Mouse (Mus musculus): ENCODE measurements around the gene Lrrc4b. TPM values are rescaled to one million over a fixed set of nuclear protein-coding genes. Genes with fewer than 3 reads are reported as not detected.

Gene Lrrc4b
- total RNA-seq, 1 experiment from 2014 or later: not detected

GRCm38 (mm10) chr7:44433371-44433770 lies 4.6 kb downstream of the Lrrc4b start:
- ATAC-seq (ENCODE audit: extremely low read depth, insufficient number of reproducible peaks, low FRiP score, poor library complexity, severe bottlenecking): no peak

- no peak for ATAC-seq (ENCODE audit: extremely low read depth, insufficient number of reproducible peaks, low FRiP score, poor library complexity, severe bottlenecking)
Measured at GRCm38 (mm10) chr7:44434089-44434488, 5.3 kb downstream of the Lrrc4b start.

- no peak for ATAC-seq (ENCODE audit: extremely low read depth, insufficient number of reproducible peaks, low FRiP score, poor library complexity, severe bottlenecking)
Measured at GRCm38 (mm10) chr7:44435796-44436195, 7.0 kb downstream of the Lrrc4b start.

- no peak for ATAC-seq (ENCODE audit: extremely low read depth, insufficient number of reproducible peaks, low FRiP score, poor library complexity, severe bottlenecking)
Measured at GRCm38 (mm10) chr7:44436267-44436666, 7.4 kb downstream of the Lrrc4b start.

GRCm38 (mm10) chr7:44437188-44437587 lies 8.4 kb downstream of the Lrrc4b start:
- ATAC-seq (ENCODE audit: extremely low read depth, insufficient number of reproducible peaks, low FRiP score, poor library complexity, severe bottlenecking): no peak

GRCm38 (mm10) chr7:44437933-44438332 lies 9.1 kb downstream of the Lrrc4b start:
- no peak for ATAC-seq (ENCODE audit: extremely low read depth, insufficient number of reproducible peaks, low FRiP score, poor library complexity, severe bottlenecking)

DNA sequence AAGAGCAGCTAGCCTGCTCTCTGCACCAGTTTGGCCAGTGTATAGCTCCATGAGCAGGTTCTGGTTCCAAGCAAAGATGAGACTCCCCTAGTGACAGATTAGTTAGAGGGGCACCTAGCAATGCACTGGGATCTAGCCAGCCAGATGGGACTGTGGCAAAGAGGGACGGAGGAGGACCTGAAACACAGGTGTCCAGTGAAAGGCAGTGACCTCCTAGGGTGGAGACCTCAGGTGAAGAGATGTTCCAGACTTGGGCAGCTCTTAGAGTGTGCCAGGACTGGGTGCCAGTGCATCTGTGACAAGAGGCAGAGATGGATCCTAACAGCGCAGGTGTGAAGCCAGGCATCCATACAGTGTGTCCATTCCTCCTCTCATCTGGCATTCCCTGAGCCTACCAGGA lies 10.9 kb downstream of the Lrrc4b start:
- no peak for ATAC-seq (ENCODE audit: extremely low read depth, insufficient number of reproducible peaks, low FRiP score, poor library complexity, severe bottlenecking)

DNA sequence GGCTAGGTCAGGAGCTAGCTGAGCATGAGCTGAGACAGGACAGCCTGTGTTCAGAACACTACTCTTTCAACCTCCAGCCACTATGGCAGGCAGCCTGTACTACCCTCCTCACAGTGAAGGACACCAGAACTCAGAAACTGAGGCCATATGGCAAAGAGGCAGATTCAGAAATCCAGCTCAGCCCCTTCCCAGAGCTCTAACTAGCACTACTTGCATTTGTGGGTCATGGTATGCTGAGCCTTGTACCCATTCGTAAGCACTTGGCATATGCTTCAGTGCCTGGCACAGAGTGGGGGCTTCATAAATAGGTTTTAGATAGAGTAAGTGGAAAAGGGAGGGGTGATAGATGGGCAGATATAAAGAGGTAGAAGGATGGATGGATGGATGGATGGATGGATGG lies 11.7 kb downstream of the Lrrc4b start:
- ATAC-seq (ENCODE audit: extremely low read depth, insufficient number of reproducible peaks, low FRiP score, poor library complexity, severe bottlenecking): no peak

- ATAC-seq (ENCODE audit: extremely low read depth, insufficient number of reproducible peaks, low FRiP score, poor library complexity, severe bottlenecking): no peak
Measured at GRCm38 (mm10) chr7:44441180-44441579, 12.4 kb downstream of the Lrrc4b start.

DNA sequence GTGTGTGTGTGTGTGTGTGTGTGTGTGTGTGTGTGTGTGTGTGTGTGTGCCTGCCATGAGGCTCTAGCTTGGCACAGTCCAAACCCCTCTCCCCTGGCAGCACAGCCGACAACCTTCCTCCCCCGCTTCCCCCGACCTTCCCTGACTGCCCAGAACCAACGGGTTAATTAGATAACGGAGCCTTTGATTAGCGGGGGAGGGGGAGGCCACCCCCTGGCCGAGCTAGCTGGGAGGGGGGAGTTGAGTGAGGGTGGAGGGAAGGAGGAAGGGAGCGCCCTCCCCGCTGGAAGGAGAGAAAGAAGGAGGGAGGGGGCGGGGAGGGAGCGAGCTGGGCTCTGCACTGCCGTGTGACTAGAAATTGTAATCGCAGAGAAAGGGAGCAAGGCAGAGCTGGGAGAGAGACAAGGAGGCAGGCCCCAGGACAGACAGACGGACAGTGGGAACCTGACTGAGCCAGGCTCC lies 12.9 kb downstream of the Lrrc4b start:
- no peak for ATAC-seq (ENCODE audit: extremely low read depth, insufficient number of reproducible peaks, low FRiP score, poor library complexity, severe bottlenecking)

DNA sequence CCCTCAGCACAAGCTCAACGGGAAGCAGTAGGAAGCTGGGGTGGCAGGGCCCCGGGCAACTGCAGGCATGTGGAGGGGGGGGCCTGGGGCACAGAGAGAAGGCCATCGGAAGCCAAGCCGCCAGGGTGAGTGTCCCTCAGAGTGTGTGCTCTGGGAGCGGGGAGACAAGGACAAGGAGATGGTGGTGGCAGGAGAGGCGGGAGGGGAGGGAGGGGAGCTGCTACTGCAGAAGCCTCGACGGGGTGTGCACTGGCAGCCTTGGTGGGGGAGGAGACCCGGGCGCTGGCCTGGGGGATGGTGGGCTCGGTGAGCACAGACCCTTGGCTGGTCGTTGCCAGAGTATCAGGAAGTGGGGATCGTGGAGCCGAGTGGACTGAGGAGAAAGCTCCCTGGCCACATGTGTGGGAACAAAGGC lies 13.6 kb downstream of the Lrrc4b start:
- no peak for ATAC-seq (ENCODE audit: extremely low read depth, insufficient number of reproducible peaks, low FRiP score, poor library complexity, severe bottlenecking)

DNA sequence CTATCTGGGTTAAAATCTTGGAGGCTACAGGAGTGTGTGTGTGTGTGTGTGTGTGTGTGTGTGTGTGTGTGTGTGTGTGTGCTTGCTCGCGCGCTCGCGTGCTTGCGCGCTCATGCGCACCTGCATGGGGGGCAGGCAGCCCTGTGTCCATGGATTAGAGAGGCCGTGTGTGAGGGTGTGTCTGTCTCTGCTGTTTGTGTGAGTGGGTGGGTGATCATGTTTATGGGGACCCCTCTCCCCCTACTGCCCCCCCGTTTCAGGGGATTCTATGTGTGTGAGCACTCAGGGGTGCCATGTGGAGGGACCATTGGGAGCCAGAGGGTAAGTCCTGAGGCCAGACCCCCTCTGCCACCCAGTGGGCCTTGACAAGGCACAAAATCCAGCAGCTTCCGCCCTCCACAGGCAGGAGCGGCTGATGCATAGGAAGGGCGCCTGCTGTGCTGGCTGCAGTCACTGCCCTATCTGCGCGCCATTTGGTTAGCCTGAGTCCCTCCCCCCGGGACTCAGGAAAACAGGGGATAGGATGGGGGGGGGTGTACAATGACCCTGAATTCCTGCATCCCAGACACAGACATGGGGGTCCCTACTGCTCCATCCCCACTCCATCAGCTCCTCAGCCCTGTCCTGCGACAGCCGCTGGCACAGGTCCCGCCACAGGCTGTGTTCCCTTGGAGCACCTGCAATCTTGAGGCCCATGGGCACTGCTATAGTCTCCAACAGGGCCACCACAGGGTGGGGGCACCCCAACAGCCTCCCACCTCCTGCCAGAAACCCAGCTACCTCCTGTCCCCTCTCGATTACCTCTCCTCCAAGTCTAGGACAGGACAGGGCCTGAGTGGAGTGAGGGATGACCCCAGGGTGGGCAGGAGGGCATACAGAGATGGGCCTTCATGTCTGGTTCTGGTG lies 14.7 kb downstream of the Lrrc4b start:
- no peak for ATAC-seq (ENCODE audit: extremely low read depth, insufficient number of reproducible peaks, low FRiP score, poor library complexity, severe bottlenecking)

DNA sequence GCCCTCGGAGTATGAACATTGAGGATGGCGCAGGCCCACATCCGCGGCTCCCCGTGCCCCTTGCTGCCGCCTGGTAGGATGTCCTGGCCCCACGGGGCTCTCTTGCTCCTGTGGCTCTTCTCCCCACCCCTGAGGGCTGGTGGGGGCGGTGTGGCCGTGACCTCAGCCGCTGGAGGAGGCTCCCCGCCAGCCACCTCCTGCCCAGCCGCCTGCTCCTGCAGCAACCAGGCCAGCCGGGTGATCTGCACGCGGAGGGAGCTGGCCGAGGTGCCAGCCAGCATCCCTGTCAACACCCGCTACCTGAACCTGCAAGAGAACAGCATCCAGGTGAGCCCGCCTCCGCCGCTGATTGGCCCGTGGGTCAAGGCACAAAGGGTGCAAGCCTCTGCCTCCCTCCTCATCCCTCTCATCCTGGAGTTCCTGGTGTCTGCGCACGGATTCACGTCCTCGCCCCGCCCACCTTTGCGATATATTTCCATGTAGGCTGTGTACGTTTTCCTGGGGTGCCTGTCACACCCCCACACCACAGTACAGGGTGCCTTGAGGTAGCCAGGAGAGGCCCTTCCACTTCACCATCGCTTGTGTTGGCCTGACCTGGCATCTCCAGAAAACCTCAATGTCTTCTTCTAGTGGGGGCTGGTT lies 16.2 kb downstream of the Lrrc4b start:
- no peak for ATAC-seq (ENCODE audit: extremely low read depth, insufficient number of reproducible peaks, low FRiP score, poor library complexity, severe bottlenecking)

DNA sequence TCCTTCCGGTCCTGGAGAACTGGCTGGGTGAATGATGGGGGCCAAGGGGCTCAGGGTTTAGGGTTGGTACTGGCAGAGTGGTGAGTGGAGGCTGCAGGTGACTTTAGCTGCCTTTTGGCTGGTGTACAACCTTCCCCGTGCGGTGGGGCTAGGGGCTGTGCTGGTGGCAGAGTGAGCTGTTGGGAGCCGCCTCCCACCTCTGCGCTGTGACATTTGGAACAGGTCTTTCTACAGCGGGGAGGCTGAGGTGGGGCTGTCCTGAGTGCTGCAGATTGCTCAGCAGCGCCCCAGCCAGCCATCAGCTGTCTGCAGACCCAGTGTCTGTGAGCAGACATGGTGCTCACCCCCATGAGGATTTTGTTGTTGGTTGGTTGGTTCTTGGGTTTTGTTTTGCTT lies 16.7 kb downstream of the Lrrc4b start:
- ATAC-seq (ENCODE audit: extremely low read depth, insufficient number of reproducible peaks, low FRiP score, poor library complexity, severe bottlenecking): no peak

- ATAC-seq (ENCODE audit: extremely low read depth, insufficient number of reproducible peaks, low FRiP score, poor library complexity, severe bottlenecking): no peak
Measured at GRCm38 (mm10) chr7:44446070-44446855, 17.4 kb downstream of the Lrrc4b start.

DNA sequence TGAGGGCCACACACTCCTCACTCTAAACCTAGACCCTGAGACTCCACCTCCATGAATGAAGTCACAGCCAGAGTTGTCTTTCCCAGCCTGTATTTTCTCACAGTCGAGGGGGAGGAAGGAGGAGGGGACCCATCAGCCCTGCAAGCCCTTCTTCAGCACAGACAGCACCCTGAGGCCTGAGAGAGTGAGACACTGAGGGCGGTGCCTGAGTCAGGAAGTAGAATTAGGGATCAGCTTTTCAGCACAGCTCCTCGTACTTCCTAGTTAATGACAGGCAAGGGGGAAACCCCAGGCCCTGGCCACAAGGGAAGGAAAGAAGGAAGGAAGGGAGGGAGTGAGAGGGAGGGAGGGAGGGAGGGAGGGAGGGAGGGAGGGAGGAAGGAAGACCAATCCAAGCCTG lies 24.4 kb downstream of the Lrrc4b start:
- no peak for ATAC-seq (ENCODE audit: extremely low read depth, insufficient number of reproducible peaks, low FRiP score, poor library complexity, severe bottlenecking)

DNA sequence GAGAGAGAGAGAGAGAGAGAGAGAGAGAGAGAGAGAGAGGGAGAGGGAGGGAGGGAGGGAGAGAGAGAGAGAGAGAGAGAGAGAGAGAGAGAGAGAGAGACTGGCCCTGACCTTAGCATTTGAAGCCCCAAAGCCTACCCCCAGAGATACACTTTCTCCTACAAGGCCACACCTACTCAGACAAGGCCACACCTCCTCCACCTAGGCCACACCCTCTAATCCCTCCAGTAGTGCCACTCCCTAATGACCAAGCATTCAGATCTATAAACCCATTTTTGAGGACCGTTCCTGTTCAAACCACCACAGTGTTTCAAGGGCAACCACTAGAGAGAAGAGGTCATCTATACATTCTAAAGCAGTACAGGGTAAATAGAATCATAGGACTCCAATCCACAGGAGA lies 27.5 kb downstream of the Lrrc4b start:
- no peak for ATAC-seq (ENCODE audit: extremely low read depth, insufficient number of reproducible peaks, low FRiP score, poor library complexity, severe bottlenecking)

DNA sequence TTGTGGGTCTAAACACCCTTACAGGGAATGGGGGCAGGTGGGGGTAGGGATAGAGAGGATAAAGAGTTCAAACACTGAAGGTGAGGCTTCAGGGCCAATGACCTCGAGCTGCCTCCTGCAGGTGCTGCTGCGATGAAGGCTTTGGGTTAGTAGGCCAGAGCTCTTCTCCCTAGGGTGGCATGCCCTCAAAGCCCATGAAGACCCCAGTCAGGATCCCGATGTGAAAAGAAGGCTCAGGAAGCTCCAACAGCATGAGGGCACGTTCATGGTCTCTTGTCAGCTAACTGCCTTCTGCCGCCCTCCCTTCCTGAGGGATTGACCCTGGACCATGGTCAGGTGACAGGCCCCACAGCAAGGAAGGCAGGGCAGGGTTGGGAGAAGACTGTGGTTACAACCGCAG lies 31.2 kb downstream of the Lrrc4b start:
- ATAC-seq (ENCODE audit: extremely low read depth, insufficient number of reproducible peaks, low FRiP score, poor library complexity, severe bottlenecking): no peak

DNA sequence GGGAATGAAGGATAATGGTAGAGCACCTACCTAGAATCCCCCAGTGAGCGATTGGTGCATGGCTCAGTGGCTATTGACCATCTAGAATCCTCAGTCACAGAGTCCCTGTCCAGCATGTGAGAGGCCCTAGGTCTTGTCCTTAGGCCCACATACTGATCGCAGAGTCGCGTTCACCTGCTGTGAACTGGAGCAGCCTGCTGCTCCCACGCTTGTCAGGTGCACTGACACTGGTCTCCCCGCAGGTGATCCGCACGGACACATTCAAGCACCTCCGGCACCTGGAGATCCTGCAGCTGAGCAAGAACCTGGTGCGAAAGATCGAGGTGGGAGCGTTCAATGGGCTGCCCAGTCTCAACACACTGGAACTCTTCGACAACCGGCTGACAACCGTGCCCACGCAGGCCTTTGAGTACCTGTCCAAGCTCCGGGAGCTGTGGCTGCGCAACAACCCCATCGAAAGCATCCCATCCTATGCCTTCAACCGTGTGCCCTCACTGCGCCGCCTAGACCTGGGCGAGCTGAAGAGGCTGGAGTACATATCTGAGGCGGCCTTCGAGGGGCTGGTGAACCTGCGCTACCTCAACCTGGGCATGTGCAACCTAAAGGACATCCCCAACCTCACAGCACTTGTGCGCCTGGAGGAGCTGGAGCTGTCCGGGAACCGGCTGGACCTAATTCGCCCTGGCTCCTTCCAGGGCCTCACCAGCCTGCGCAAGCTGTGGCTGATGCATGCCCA lies 32.1 kb downstream of the Lrrc4b start:
- no peak for ATAC-seq (ENCODE audit: extremely low read depth, insufficient number of reproducible peaks, low FRiP score, poor library complexity, severe bottlenecking)
